Mouse (Mus musculus) thymus, postnatal 0 days (tissue): ENCODE results near the gene Efna2. TPM values are rescaled to one million over a fixed set of nuclear protein-coding genes. Genes with fewer than 3 reads are reported as not detected.

Source experiments
- DNase-seq: peaks from one replicate; pipeline ENCODE4 v3.0.0-alpha.2; 2015; ENCODE audit warnings: low spot score
- polyA plus RNA-seq: library from polyadenylated mRNA; unstranded; fragments of >200 nt; fragmentation: Nextera tagmentation; extraction: Ambion mirVana; gene quantifications from 2 replicates; pipeline ENCODE4 v1.2.1, GENCODE M21; 2015

Efna2 gene
- polyA plus RNA-seq, 1 experiment from 2014 or later = 1.2 TPM

DNA sequence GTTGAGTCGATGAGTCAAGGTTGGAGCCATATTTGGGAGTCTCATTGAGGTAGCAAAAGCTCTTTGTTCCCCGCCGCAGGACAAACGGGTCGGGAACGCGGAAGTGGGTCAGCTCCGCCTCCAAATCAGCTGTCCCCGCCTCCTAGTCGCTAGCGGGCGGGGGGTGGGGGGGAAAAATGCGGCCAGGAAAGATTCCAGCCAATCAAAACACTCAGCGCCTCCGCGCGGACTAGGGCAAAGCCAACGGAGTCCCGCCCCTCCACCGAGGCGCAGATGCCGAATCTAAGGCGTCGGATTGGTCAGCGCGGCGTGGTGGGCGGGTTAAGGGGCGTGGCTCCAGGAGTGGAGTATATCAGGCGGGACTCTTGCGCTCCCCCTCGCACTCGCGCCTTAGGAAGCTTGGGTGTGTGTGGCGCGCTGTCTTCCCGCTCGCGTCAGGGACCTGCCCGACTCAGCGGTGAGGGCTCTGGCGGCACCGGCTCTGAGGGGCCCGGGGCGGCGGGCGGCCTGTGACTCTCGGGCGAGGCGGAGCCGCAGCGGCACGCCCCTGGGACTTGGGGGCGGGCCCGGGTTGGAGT lies 11.7 kb upstream of the Efna2 start:
- DNase-seq = peak; percentile 99

- DNase-seq = peak; percentile 86
Measured at GRCm38 (mm10) chr10:80168038-80168661, 11.1 kb upstream of the Efna2 start.

DNA sequence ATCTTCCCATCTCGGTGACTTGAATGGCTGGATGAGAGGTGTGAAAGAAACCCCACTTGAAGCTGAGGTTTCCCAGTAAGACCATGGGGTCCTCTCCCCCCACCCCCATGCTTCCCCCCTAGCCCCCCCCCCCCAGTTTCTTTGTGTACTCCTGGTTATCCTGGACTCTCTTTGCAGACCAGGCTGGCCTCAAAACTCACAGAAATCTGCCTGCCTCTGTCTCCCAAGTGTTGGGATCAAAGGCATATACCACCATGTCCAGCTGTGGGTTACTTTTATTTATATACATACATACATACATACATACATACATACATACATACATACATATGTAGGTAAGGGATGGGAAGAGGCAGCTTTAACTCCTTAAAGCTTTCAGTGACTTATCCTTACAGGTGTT lies 10.2 kb upstream of the Efna2 start:
- DNase-seq = no peak

GRCm38 (mm10) chr10:80169651-80170050 lies 9.6 kb upstream of the Efna2 start:
- DNase-seq = no peak

DNA sequence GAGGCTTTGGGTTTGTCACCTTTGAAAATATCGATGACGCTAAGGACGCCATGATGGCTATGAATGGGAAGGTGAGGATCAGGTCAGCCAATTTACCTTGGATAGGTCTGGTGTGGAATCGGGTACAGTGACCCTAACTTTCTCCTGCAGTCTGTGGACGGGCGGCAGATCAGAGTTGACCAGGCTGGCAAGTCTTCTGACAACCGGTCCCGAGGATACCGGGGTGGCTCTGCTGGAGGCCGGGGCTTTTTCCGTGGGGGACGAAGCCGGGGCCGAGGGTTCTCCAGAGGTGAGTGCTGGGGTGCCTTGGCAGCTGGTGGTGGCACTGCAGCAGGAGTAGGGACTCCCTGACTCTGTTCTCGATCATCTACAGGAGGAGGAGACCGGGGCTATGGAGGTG lies 9.2 kb upstream of the Efna2 start:
- DNase-seq = no peak

- DNase-seq = no peak
Measured at GRCm38 (mm10) chr10:80170601-80171021, 8.7 kb upstream of the Efna2 start.

DNA sequence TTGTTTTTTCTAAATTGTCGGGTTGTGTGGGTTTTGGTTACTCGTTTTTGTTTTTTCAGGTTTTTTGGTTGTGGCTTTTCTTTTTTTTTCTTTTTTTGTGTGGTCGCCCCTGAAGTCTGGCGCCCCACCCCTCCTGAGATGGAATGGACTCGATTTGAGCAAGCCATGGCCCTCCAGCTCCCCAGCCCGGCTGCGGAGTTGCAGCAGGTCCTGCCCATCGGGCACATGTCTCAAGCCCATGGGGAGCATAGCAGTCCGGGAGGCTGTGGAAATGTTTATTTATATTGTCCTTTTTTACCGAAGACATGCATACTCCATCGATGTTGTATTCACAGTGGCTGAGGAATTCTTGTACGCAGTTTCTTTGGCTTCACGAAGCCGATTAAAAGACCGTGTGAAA lies 8.0 kb upstream of the Efna2 start:
- no peak for DNase-seq

DNA sequence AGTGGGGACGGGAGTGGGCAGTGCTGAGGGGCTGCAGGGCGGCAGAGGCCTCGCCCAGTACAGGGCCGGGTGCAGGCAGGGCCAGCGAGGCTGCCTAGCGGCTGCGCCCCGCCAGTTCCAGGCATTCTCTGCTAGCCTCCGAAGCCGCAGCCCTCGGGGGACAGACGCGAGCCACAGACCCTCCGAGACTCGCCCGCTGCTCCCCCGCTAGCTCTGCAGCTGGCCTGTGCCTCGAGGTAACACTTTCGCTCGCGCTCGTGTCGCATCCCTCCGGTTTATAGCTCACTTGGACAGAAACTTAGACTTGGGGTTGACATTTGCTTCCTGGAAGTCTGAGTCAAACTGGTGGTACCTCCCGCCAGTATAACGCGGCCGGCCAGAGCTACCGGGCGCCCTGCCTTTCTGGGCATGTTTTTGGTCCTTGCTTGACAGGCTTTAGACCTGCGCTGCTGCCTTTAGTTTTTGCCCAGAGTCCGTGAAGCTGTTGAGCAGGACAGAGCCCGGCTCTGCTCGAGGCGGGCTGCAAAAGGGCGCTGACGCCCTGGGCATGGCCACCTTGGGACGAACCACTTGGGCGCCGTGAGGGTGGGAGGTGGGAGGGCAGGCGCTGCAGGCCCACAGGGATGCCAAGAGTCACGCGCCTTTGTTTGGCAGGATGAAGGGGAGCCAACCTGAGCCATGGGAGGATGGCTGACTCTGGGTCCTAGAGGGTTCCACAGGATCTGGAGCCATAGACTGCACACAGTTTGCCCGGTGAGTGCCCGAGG lies 7.3 kb upstream of the Efna2 start:
- no peak for DNase-seq

DNA sequence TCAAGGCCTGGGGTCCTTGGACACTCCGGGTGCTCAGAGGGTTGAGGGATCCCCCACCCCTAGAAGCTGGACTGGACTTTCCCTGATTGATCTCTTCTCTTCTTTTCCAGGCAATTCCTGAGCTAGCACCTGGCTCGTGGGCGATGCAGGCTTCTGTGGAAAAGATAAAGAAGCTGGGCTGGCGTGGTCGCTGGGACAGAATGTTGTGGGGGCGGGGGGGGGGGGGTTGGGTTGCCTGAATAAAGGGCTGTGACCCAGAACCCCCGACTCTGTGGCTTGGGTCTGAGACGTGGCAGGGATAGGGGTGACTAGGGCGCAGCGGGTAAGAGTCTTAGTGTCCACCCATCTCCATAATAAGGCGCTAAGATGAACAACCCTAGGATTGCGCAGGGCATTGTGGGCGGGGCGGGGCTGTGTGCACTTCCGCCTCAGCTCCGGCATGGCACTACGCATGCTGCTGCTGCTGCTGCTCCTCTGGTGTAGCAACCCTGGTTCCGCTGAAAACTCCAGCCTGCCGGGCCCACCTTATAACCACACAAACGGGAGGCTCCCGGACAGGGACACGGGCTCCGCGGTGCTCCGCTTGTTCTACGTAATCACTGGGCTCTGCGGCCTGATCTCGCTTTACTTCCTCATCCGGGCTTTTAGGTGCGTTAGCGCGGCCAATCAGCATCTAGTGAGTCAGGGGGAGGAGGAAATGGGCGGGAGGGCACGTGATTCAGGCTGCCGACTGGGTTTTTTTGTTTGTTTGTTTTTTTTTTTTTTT lies 6.6 kb upstream of the Efna2 start, which contains the start of gene 1600002K03Rik:
Gene 1600002K03Rik, plus strand, starts transcription at position 418 of the 766 bp plus-strand sequence.
- peak; percentile 94 for DNase-seq

DNA sequence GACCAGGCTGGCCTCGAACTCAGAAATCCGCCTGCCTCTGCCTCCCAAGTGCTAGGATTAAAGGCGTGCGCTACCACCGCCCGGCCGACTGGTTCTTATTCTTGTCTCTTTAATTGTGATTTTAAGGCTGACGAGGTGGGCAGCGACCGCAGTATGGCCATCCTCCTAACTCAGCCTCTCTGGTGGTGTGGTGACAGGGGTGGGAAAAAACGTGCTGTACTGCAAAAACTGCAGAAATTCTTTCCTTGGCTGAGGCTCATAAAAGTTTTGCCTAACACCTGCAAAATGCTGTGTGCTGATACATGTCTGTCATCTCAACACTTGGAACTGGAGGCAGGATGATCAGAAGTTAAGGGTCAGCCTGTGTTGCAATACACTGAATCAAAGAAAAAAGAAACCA lies 5.9 kb upstream of the Efna2 start:
- DNase-seq = peak; percentile 24

GRCm38 (mm10) chr10:80173955-80174640 lies 5.2 kb upstream of the Efna2 start:
- no peak for DNase-seq

GRCm38 (mm10) chr10:80174705-80175104 lies 4.6 kb upstream of the Efna2 start:
- DNase-seq = peak; percentile 71

- peak; percentile 62 for DNase-seq
Measured at GRCm38 (mm10) chr10:80175536-80176269, 3.6 kb upstream of the Efna2 start.

GRCm38 (mm10) chr10:80176270-80176834 lies 2.9 kb upstream of the Efna2 start:
- DNase-seq = no peak

DNA sequence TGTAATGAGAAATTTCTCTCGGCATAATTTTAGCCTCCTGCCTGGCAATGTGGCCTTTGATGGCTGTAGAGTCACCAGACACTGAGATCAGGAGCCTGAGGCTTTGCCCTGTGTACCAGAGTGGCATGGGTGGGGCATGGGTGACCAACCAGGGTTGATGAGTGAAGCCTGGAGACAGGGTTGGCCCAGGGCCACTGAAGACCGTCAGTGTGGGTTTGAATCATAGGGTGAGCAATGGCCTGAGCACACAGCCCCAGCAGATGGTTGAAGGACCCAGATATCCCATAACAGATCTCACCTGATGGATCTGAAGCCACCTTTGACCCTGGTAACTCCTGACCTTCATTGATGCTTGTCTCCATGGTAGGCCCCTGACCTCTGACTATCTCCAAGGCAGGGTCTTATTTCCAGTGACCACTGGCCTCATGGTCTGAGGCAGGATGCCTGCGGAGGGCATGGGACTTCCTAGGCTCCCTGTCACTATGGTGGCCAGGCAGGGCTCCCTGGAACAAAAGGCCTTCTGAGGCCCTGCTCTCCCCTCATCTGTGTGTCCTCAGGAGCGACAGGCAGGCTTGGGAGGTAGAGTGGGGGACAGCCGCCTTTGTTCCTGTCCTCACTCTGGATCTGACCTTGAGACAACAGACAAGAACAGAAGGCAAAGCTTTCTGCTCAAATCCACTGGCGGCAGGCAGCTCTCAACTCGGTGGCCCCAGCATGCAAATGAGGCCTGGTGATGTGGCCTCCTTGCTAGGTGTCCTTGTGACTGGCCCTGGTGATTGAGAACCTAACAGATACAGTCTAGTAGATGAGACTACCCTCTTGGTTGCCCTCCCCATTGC lies 1.6 kb upstream of the Efna2 start:
- no peak for DNase-seq

- DNase-seq = no peak
Measured at GRCm38 (mm10) chr10:80180288-80180687, 1.0 kb downstream of the Efna2 start.

DNA sequence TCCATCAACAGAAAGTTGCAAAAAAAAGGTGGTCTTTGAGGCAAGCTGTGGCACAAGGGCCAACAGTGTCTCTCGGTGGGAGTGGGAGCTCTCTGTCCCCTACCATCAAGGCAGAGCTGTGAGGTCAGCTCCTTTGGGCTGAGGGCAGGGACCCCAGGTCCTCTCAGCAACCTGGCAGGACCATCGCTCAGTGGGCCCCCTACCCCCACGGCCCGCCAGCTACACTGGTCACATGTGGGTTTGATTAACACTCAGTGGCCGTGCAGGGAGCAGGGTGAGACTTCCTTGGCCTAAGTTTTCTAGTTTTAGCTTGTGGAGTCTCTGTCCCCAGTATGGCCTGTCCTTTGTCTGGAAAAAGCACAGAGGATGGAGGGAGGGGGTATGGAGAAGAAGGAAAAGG lies 1.5 kb downstream of the Efna2 start:
- DNase-seq = no peak

DNA sequence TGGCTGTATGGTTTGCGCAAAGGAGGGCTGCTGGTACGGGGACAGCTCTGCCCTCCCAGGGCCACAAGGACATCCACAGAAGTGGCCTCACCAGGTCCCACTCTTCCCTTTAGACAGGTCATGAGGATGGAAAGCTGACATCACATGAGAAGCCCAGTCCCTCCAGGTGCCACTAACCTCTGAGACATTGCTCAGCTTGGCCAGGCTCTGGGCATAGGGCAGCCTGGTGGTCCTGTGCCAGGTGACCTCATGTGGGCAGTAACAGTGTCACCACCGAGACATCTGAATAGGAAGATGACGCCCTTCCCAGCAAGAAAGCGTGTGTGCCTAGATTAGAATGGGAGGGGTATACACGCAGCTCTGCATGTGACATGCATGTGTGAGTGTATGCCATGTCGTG lies 3.3 kb downstream of the Efna2 start:
- no peak for DNase-seq

- no peak for DNase-seq
Measured at GRCm38 (mm10) chr10:80186649-80187048, 7.4 kb downstream of the Efna2 start.
